Mouse (Mus musculus): ENCODE data around the gene Gtf2f2. TPM values are rescaled to one million over a fixed set of nuclear protein-coding genes. Genes with fewer than 3 reads are reported as not detected.
"Not testable (repeated sequence)": the region's sequence is repeated elsewhere in the genome, so short reads cannot be mapped to it uniquely, and the experiment has no call there.

Gene Gtf2f2
- polyA plus RNA-seq, 1 experiment from 2014 or later: 44.3 TPM

GRCm38 (mm10) chr14:75871750-75872149, 138.9 kb downstream of the Gtf2f2 start:
- no peak overlapping the region for H3K27ac ChIP-seq (replicated peaks; ENCODE audit: low read depth, low read length)
- H3K4me3 ChIP-seq (replicated peaks; ENCODE audit: low read depth, low read length): no peak overlapping the region
- whole genome bisulfite sequencing: 92% methylated on average over 4 of the region's 4 CpGs
- no peaks in the 10 kb centered on the region for H3K4me1 ChIP-seq (ENCODE audit: control insufficient read depth, insufficient read depth, low read length)
- no peak overlapping the region for H3K4me2 ChIP-seq (ENCODE audit: low read length)
- no peaks in the 10 kb centered on the region for H3K27me3 ChIP-seq (ENCODE audit: control insufficient read depth, insufficient read depth, low read length)
- H3K9me3 ChIP-seq (ENCODE audit: control insufficient read depth, low read length): no peaks in the 10 kb centered on the region
- DNase-seq (no peak), ATAC-seq (ENCODE audit: low FRiP score, low TSS enrichment) (no peak)
- no peaks in the 10 kb centered on the region for H3K36me3 ChIP-seq (ENCODE audit: control insufficient read depth, insufficient read depth, low read length)
- H3K9ac ChIP-seq (replicated peaks; ENCODE audit: low read length): no peak overlapping the region

GRCm38 (mm10) chr14:75871111-75871510, 139.6 kb downstream of the Gtf2f2 start:
- peak; percentile 57 for DNase-seq

GRCm38 (mm10) chr14:75870631-75871030, 140.0 kb downstream of the Gtf2f2 start:
- no peak for ATAC-seq (ENCODE audit: low FRiP score, low TSS enrichment)
- Histone ChIP-seq H3K9me3 (ENCODE audit: control insufficient read depth, low read length) (no peaks in the 10 kb centered on the region), H3K4me1 (ENCODE audit: control insufficient read depth, insufficient read depth, low read length) (no peaks in the 10 kb centered on the region), H3K9ac (replicated peaks; ENCODE audit: low read length) (no peak overlapping the region), H3K27me3 (ENCODE audit: control insufficient read depth, insufficient read depth, low read length) (no peaks in the 10 kb centered on the region), H3K4me2 (ENCODE audit: low read length) (peak overlapping the region; percentile 33), H3K27ac (replicated peaks; ENCODE audit: low read depth, low read length) (no peak overlapping the region), H3K36me3 (ENCODE audit: control insufficient read depth, insufficient read depth, low read length) (no peaks in the 10 kb centered on the region), H3K4me3 (replicated peaks; ENCODE audit: low read depth, low read length) (no peak overlapping the region)
- DNase-seq: peak; percentile 84
- WGBS: 21% methylated on average over 9 of the region's 10 CpGs

More at GRCm38 (mm10) chr14:75871111-75871510, 139.6 kb downstream of the Gtf2f2 start:
- Histone ChIP-seq H3K9ac (replicated peaks; ENCODE audit: low read length) (no peak overlapping the region), H3K27me3 (ENCODE audit: control insufficient read depth, insufficient read depth, low read length) (no peaks in the 10 kb centered on the region), H3K4me1 (ENCODE audit: control insufficient read depth, insufficient read depth, low read length) (no peaks in the 10 kb centered on the region), H3K36me3 (ENCODE audit: control insufficient read depth, insufficient read depth, low read length) (no peaks in the 10 kb centered on the region), H3K4me3 (replicated peaks; ENCODE audit: low read depth, low read length) (no peak overlapping the region), H3K27ac (replicated peaks; ENCODE audit: low read depth, low read length) (no peak overlapping the region), H3K9me3 (ENCODE audit: control insufficient read depth, low read length) (no peaks in the 10 kb centered on the region), H3K4me2 (ENCODE audit: low read length) (no peak overlapping the region)
- 4% methylated on average over 5 of the region's 5 CpGs for WGBS
- peak; percentile 71; the same call in 1 of the 2 replicates for ATAC-seq (ENCODE audit: low FRiP score, low TSS enrichment)

- Histone ChIP-seq H3K9ac (replicated peaks; ENCODE audit: low read length) (no peak overlapping the region; the same call in 1 of the 2 replicates), H3K36me3 (ENCODE audit: control insufficient read depth, insufficient read depth, low read length) (no peaks in the 10 kb centered on the region), H3K27ac (replicated peaks; ENCODE audit: low read depth, low read length) (no peak overlapping the region), H3K9me3 (ENCODE audit: control insufficient read depth, low read length) (no peaks in the 10 kb centered on the region), H3K4me3 (replicated peaks; ENCODE audit: low read depth, low read length) (no peak overlapping the region), H3K4me2 (ENCODE audit: low read length) (no peak overlapping the region), H3K4me1 (ENCODE audit: control insufficient read depth, insufficient read depth, low read length) (no peaks in the 10 kb centered on the region), H3K27me3 (ENCODE audit: control insufficient read depth, insufficient read depth, low read length) (no peaks in the 10 kb centered on the region)
- no peak for ATAC-seq (ENCODE audit: low FRiP score, low TSS enrichment)
- no peak for DNase-seq
- 75% methylated on average over 14 of the region's 14 CpGs for WGBS
These were observed 140.8 kb downstream of the Gtf2f2 start for GRCm38 (mm10) chr14:75869769-75870363.

GRCm38 (mm10) chr14:75868028-75868427, 142.6 kb downstream of the Gtf2f2 start:
- ATAC-seq (ENCODE audit: low FRiP score, low TSS enrichment); H3K4me1 ChIP-seq (ENCODE audit: control insufficient read depth, insufficient read depth, low read length); H3K27me3 ChIP-seq (ENCODE audit: control insufficient read depth, insufficient read depth, low read length); H3K9me3 ChIP-seq (ENCODE audit: control insufficient read depth, low read length); H3K36me3 ChIP-seq (ENCODE audit: control insufficient read depth, insufficient read depth, low read length); H3K9ac ChIP-seq (replicated peaks; ENCODE audit: low read length); H3K27ac ChIP-seq (replicated peaks; ENCODE audit: low read depth, low read length); H3K4me3 ChIP-seq (replicated peaks; ENCODE audit: low read depth, low read length); H3K4me2 ChIP-seq (ENCODE audit: low read length); DNase-seq: not testable (repeated sequence)
- 69% methylated on average over 3 of the region's 3 CpGs for WGBS

- 0 out of 2 replicates have a peak, but pooled peaks cover 4% of the 10 kb centered on the region for H3K4me1 ChIP-seq (ENCODE audit: control insufficient read depth, insufficient read depth, low read length)
- H3K4me2 ChIP-seq (ENCODE audit: low read length): no peak overlapping the region
- no peak overlapping the region for H3K27ac ChIP-seq (replicated peaks; ENCODE audit: low read depth, low read length)
- no peak for DNase-seq
- H3K9me3 ChIP-seq (ENCODE audit: control insufficient read depth, low read length): no peaks in the 10 kb centered on the region
- 84% methylated on average over 9 of the region's 9 CpGs for WGBS
- no peak overlapping the region for H3K4me3 ChIP-seq (replicated peaks; ENCODE audit: low read depth, low read length)
- no peak overlapping the region for H3K9ac ChIP-seq (replicated peaks; ENCODE audit: low read length)
- no peaks in the 10 kb centered on the region for H3K36me3 ChIP-seq (ENCODE audit: control insufficient read depth, insufficient read depth, low read length)
- ATAC-seq (ENCODE audit: low FRiP score, low TSS enrichment): no peak
- H3K27me3 ChIP-seq (ENCODE audit: control insufficient read depth, insufficient read depth, low read length): no peaks in the 10 kb centered on the region
These were observed 143.8 kb downstream of the Gtf2f2 start for GRCm38 (mm10) chr14:75866706-75867333.

GRCm38 (mm10) chr14:75863549-75864409, 146.9 kb downstream of the Gtf2f2 start:
- no peaks in the 10 kb centered on the region for H3K36me3 ChIP-seq (ENCODE audit: control insufficient read depth, insufficient read depth, low read length)
- H3K27me3 ChIP-seq (ENCODE audit: control insufficient read depth, insufficient read depth, low read length): no peaks in the 10 kb centered on the region
- H3K27ac ChIP-seq (replicated peaks; ENCODE audit: low read depth, low read length): peak overlapping the region; percentile 26; the same call in 1 of the 2 replicates
- H3K4me3 ChIP-seq (replicated peaks; ENCODE audit: low read depth, low read length): no peak overlapping the region
- 0 out of 2 replicates have a peak, but pooled peaks cover 4% of the 10 kb centered on the region for H3K4me1 ChIP-seq (ENCODE audit: control insufficient read depth, insufficient read depth, low read length)
- H3K9me3 ChIP-seq (ENCODE audit: control insufficient read depth, low read length): no peaks in the 10 kb centered on the region
- WGBS: 4% methylated on average over 7 of the region's 7 CpGs
- ATAC-seq (ENCODE audit: low FRiP score, low TSS enrichment): no peak
- H3K4me2 ChIP-seq (ENCODE audit: low read length): no peak overlapping the region
- peak; percentile 67 for DNase-seq
- H3K9ac ChIP-seq (replicated peaks; ENCODE audit: low read length): no peak overlapping the region

GRCm38 (mm10) chr14:75862701-75863100, 148.0 kb downstream of the Gtf2f2 start:
- H3K4me2 ChIP-seq (ENCODE audit: low read length): no peak overlapping the region
- WGBS: 92% methylated on average over 6 of the region's 6 CpGs
- no peaks in the 10 kb centered on the region for H3K9me3 ChIP-seq (ENCODE audit: control insufficient read depth, low read length)
- H3K9ac ChIP-seq (replicated peaks; ENCODE audit: low read length): no peak overlapping the region
- H3K4me3 ChIP-seq (replicated peaks; ENCODE audit: low read depth, low read length): no peak overlapping the region
- H3K36me3 ChIP-seq (ENCODE audit: control insufficient read depth, insufficient read depth, low read length): no peaks in the 10 kb centered on the region
- DNase-seq (no peak), ATAC-seq (ENCODE audit: low FRiP score, low TSS enrichment) (no peak)
- H3K4me1 ChIP-seq (ENCODE audit: control insufficient read depth, insufficient read depth, low read length): 0 out of 2 replicates have a peak, but pooled peaks cover 4% of the 10 kb centered on the region
- no peaks in the 10 kb centered on the region for H3K27me3 ChIP-seq (ENCODE audit: control insufficient read depth, insufficient read depth, low read length)
- H3K27ac ChIP-seq (replicated peaks; ENCODE audit: low read depth, low read length): no peak overlapping the region

All from midbrain, embryonic 14.5 days (tissue).